Mouse (Mus musculus) midbrain, embryonic 16.5 days (tissue): ENCODE measurements around the gene Cd2. TPM values are rescaled to one million over a fixed set of nuclear protein-coding genes. Genes with fewer than 3 reads are reported as not detected.

Experiments
- ATAC-seq: fragments of 200-750 bp; cut with Nextera tagmentation; 2 replicates; pipeline ENCODE4 v1.8.0; 2017; ENCODE audit warnings: moderate TSS enrichment
- H3K27ac ChIP-seq: fragments of 300-500 bp; sonication (generic); 2 replicates; pipeline ENCODE4 v1.5.1; 2014; ENCODE audit warnings: mild to moderate bottlenecking, low read length, mixed read lengths
- H3K27me3 ChIP-seq: fragments of 300-500 bp; sonication (generic); 2 replicates; pipeline ENCODE4 v1.6.1; 2014; ENCODE audit warnings: low read depth, low read length, mixed read lengths; ENCODE audit not compliant: control insufficient read depth, insufficient read depth
- H3K36me3 ChIP-seq: fragments of 300-500 bp; sonication (generic); 2 replicates; pipeline ENCODE4 v1.6.1; 2014; ENCODE audit warnings: mild to moderate bottlenecking, low read length, moderate library complexity, mixed read lengths; ENCODE audit not compliant: control insufficient read depth, insufficient read depth
- H3K4me1 ChIP-seq: fragments of 300-500 bp; sonication (generic); 2 replicates; pipeline ENCODE4 v1.6.1; 2014; ENCODE audit warnings: mild to moderate bottlenecking, low read length, mixed read lengths; ENCODE audit not compliant: control insufficient read depth, insufficient read depth
- H3K4me2 ChIP-seq: fragments of 300-500 bp; sonication (generic); 2 replicates; pipeline ENCODE4 v1.6.1; 2014; ENCODE audit warnings: mild to moderate bottlenecking, low read length, mixed read lengths
- H3K4me3 ChIP-seq: fragments of 300-500 bp; sonication (generic); 2 replicates; pipeline ENCODE4 v1.5.1; 2014; ENCODE audit warnings: low read depth, mild to moderate bottlenecking, low read length, moderate library complexity, mixed read lengths
- H3K9ac ChIP-seq: fragments of 300-500 bp; sonication (generic); 2 replicates; pipeline ENCODE4 v1.6.1; 2014; ENCODE audit warnings: low read depth, low read length, mixed read lengths
- H3K9me3 ChIP-seq: fragments of 300-500 bp; sonication (generic); replicated peaks from 2 replicates; pipeline ENCODE4 v1.6.1; 2014; ENCODE audit warnings: mild to moderate bottlenecking, low read length, mixed read lengths; ENCODE audit not compliant: control insufficient read depth, poor library complexity, severe bottlenecking
- WGBS: fragments of 180-500 bp; shearing (Covaris S2); extraction: QIAGEN DNeasy Blood & Tissue Kit; methylation state at CpG from one replicate; pipeline ENCODE4 v1.1.7; 2014; 5-methylcytosine and 5-hydroxymethylcytosine counted together
- polyA plus RNA-seq: library from polyadenylated mRNA; unstranded; fragments of >200 nt; fragmentation: Nextera tagmentation; extraction: Ambion mirVana; gene quantifications from 2 replicates; pipeline ENCODE4 v1.2.1, GENCODE M21; 2015

The Cd2 gene
- polyA plus RNA-seq, 1 experiment from 2014 or later = not detected

GRCm38 (mm10) chr3:101240859-101241258, 46.9 kb downstream of the Cd2 start:
- WGBS = 73% methylated on average over 9 of the region's 9 CpGs
- Histone ChIP-seq H3K4me3 (no peak overlapping the region), H3K27me3 (no peaks in the 10 kb centered on the region), H3K4me1 (peaks cover 6% of the 10 kb centered on the region; the same call in 1 of the 2 replicates), H3K27ac (no peak overlapping the region), H3K9me3 (no peaks in the 10 kb centered on the region), H3K36me3 (no peaks in the 10 kb centered on the region), H3K4me2 (no peak overlapping the region), H3K9ac (no peak overlapping the region)
- no peak for ATAC-seq

- Histone ChIP-seq H3K4me1 (peaks cover 6% of the 10 kb centered on the region; the same call in 1 of the 2 replicates), H3K4me3 (no peak overlapping the region), H3K36me3 (no peaks in the 10 kb centered on the region), H3K4me2 (no peak overlapping the region), H3K27ac (no peak overlapping the region), H3K9me3 (no peaks in the 10 kb centered on the region), H3K9ac (no peak overlapping the region), H3K27me3 (no peaks in the 10 kb centered on the region)
- 87% methylated on average over 4 of the region's 4 CpGs for WGBS
- no peak for ATAC-seq
Observed at GRCm38 (mm10) chr3:101239236-101239635, 48.5 kb downstream of the Cd2 start.

- H3K36me3 ChIP-seq = no peaks in the 10 kb centered on the region
- ATAC-seq = no peak
- H3K4me3 ChIP-seq = no peak overlapping the region
- no peaks in the 10 kb centered on the region for H3K9me3 ChIP-seq
- H3K4me1 ChIP-seq = peaks cover 6% of the 10 kb centered on the region; the same call in 1 of the 2 replicates
- no peak overlapping the region for H3K9ac ChIP-seq
- no peak overlapping the region for H3K27ac ChIP-seq
- H3K27me3 ChIP-seq = no peaks in the 10 kb centered on the region
- H3K4me2 ChIP-seq = no peak overlapping the region
- 90% methylated on average over 6 of the region's 6 CpGs for WGBS
Observed at GRCm38 (mm10) chr3:101238695-101239094, 49.0 kb downstream of the Cd2 start.

DNA sequence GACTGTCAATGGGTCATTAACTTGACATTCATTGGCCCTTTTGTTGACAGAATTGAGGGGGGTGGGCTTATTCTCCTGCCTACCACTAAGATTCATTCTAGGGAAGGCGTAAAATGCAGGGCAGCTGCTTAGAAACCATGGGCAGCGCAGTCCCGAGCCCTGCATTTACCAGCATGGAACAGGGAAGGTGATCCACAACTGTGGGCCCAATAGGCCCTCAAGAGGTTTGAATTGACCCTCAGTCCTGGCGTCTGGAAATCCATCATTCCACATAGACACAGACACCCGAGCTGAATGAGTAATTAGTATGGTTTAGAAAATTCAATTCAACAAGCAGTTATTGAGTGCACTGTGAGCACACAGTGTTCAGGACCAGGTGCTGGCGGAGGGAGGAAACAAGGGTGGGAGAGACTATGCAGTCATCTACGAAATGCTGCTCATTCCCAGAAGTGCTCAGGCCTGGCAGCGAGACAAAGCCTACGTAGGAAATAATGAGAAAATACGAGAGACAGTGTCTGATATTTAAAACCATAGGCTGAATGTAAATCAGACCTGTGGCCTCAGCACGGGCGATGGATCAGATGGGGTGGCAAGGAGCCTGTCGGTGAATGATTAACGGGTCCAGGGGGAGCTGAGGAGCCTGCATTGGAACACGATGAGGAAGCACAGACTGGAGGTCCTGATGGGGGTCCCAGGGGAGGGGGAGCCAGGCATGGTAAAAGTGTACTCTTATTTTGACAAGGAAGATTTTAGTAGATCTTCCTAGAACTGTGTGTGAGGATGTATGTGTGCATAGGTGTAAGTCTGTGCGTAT, 50.5 kb downstream of the Cd2 start:
- H3K36me3 ChIP-seq = no peaks in the 10 kb centered on the region
- peaks cover 6% of the 10 kb centered on the region; the same call in 1 of the 2 replicates for H3K4me1 ChIP-seq
- H3K4me2 ChIP-seq = no peak overlapping the region
- WGBS = 42% methylated on average over 16 of the region's 16 CpGs
- H3K9me3 ChIP-seq = no peaks in the 10 kb centered on the region
- ATAC-seq = peak; percentile 69
- H3K27me3 ChIP-seq = no peaks in the 10 kb centered on the region
- peak overlapping the region; percentile 40 for H3K27ac ChIP-seq
- no peak overlapping the region for H3K4me3 ChIP-seq
- H3K9ac ChIP-seq = no peak overlapping the region; the same call in 1 of the 2 replicates

GRCm38 (mm10) chr3:101236261-101236660, 51.5 kb downstream of the Cd2 start:
- H3K4me3 ChIP-seq = no peak overlapping the region
- peaks cover 6% of the 10 kb centered on the region; the same call in 1 of the 2 replicates for H3K4me1 ChIP-seq
- no peaks in the 10 kb centered on the region for H3K27me3 ChIP-seq
- no peaks in the 10 kb centered on the region for H3K9me3 ChIP-seq
- H3K9ac ChIP-seq = no peak overlapping the region
- no peaks in the 10 kb centered on the region for H3K36me3 ChIP-seq
- no peak overlapping the region for H3K4me2 ChIP-seq
- 52% methylated on average over 15 of the region's 15 CpGs for WGBS
- no peak for ATAC-seq
- no peak overlapping the region for H3K27ac ChIP-seq

GRCm38 (mm10) chr3:101235321-101235720, 52.4 kb downstream of the Cd2 start:
- 90% methylated on average over 5 of the region's 5 CpGs for WGBS
- H3K27me3 ChIP-seq = no peaks in the 10 kb centered on the region
- no peak for ATAC-seq
- H3K4me1 ChIP-seq = peaks cover 6% of the 10 kb centered on the region; the same call in 1 of the 2 replicates
- H3K36me3 ChIP-seq = no peaks in the 10 kb centered on the region
- H3K9me3 ChIP-seq = no peaks in the 10 kb centered on the region
- no peak overlapping the region for H3K4me3 ChIP-seq
- H3K4me2 ChIP-seq = no peak overlapping the region
- H3K27ac ChIP-seq = no peak overlapping the region
- H3K9ac ChIP-seq = no peak overlapping the region

DNA sequence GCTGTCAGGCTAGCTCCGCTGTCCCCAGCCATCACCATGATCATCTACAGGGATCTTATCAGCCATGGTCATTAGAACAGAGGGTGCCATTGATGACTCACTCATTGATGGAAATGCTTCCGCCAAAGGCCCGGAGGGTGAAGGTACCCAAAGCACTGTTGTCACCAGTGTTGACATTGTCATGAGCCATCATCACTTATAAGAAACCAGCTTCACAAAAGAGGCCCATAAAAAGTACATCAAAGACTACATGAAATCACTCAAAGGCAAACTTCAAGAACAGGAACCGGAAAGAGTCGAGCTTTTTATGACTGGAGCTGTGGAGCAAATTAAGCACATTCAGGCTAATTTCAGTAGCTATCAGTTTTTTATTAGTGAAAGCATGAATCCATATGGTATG, 54.3 kb downstream of the Cd2 start:
- 99% methylated on average over 5 of the region's 5 CpGs for WGBS

GRCm38 (mm10) chr3:101232570-101232969, 55.2 kb downstream of the Cd2 start:
- Histone ChIP-seq H3K27ac (no peak overlapping the region), H3K4me1 (peaks cover 6% of the 10 kb centered on the region; the same call in 1 of the 2 replicates), H3K36me3 (no peaks in the 10 kb centered on the region), H3K4me2 (no peak overlapping the region), H3K9me3 (no peaks in the 10 kb centered on the region), H3K4me3 (no peak overlapping the region), H3K9ac (no peak overlapping the region), H3K27me3 (no peaks in the 10 kb centered on the region)
- 35% methylated on average over 8 of the region's 8 CpGs for WGBS
- ATAC-seq = no peak

More for the DNA sequence above, 54.3 kb downstream of the Cd2 start:
- Histone ChIP-seq H3K9me3 (no peaks in the 10 kb centered on the region), H3K4me1 (peaks cover 6% of the 10 kb centered on the region; the same call in 1 of the 2 replicates), H3K36me3 (no peaks in the 10 kb centered on the region), H3K4me2 (no peak overlapping the region), H3K27me3 (no peaks in the 10 kb centered on the region), H3K4me3 (no peak overlapping the region), H3K27ac (no peak overlapping the region), H3K9ac (no peak overlapping the region)
- no peak for ATAC-seq

DNA sequence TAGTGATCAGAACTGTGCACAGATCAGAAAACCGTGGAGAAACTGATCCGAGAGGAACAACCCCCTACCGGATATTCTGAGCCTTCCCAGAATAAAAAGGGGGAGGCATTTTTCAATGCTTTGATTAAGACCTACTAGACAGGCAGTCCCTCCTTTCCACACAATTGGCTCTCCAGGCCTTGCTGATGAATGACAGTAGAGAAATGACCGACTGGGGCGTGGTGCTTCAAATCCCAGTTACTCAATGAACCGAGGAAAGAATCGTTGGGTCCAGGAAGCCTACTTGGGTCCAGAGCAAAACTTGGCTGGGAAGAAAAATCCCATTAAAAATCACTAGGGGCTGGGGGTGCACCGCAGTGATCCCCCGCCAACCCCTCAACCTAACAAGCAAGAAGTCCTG, 57.5 kb downstream of the Cd2 start:
- no peak for ATAC-seq
- no peak overlapping the region for H3K27ac ChIP-seq
- no peak overlapping the region for H3K4me3 ChIP-seq
- no peak overlapping the region for H3K9ac ChIP-seq
- H3K27me3 ChIP-seq = no peaks in the 10 kb centered on the region
- WGBS = 42% methylated on average over 9 of the region's 9 CpGs
- no peak overlapping the region for H3K4me2 ChIP-seq
- no peaks in the 10 kb centered on the region for H3K36me3 ChIP-seq
- no peaks in the 10 kb centered on the region for H3K9me3 ChIP-seq
- no peaks in the 10 kb centered on the region; the same call in 1 of the 2 replicates for H3K4me1 ChIP-seq
